Mouse (Mus musculus): ENCODE measurements at regions not wholly inside any gene's neighbourhood (a gene's known extent, or its start where the extent isn't known, plus 50 kb on each side); places are given as distances from the start of the nearest gene placed in this dataset.

- no peak for DNase-seq (ENCODE audit: low spot score)
These were observed 146.8 kb downstream of the Ktn1 start for GRCm38 (mm10) chr14:47795062-47795461.

- DNase-seq (ENCODE audit: low spot score): no peak
These were observed 150.0 kb downstream of the Ktn1 start for GRCm38 (mm10) chr14:47798203-47798602.

DNA sequence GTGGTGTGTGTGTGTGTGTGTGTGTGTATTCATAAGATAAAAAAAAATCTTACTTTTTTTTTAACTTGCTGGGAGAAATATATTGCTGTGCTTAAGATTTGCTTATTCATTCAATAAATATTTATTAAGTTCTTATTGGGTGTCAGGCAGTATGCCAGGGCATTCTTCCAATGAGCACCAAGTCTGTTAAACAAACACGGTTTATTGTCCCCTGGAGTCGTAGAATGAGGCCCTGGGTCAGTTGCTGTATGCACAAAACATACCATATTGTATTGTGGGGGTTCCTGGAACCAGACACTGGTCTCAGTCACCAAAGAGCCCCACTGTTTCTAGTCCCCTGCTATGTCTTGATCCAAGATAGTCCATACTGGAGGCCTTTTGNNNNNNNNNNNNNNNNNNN lies 151.3 kb downstream of the Ktn1 start:
- DNase-seq (ENCODE audit: low spot score): no peak

DNA sequence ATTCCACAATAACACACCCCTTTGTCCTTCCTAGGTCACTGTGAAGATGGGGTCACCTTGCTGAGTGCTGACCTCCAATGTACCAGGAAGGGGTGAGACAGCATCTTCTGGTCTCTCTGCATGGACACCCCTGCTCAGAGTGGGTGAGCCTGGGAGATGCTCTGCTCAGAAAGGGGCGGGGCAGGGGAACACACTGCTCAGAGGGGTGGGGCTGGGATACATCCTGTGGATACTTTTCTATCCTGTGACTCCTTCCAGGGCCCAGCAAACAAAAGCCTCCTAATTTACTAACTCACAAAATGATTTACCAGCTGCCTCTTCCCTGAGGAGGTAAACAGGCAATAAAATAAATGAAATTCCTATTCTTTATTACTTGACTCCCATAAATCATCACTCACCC lies 157.0 kb downstream of the Ktn1 start:
- DNase-seq (ENCODE audit: low spot score): no peak

DNA sequence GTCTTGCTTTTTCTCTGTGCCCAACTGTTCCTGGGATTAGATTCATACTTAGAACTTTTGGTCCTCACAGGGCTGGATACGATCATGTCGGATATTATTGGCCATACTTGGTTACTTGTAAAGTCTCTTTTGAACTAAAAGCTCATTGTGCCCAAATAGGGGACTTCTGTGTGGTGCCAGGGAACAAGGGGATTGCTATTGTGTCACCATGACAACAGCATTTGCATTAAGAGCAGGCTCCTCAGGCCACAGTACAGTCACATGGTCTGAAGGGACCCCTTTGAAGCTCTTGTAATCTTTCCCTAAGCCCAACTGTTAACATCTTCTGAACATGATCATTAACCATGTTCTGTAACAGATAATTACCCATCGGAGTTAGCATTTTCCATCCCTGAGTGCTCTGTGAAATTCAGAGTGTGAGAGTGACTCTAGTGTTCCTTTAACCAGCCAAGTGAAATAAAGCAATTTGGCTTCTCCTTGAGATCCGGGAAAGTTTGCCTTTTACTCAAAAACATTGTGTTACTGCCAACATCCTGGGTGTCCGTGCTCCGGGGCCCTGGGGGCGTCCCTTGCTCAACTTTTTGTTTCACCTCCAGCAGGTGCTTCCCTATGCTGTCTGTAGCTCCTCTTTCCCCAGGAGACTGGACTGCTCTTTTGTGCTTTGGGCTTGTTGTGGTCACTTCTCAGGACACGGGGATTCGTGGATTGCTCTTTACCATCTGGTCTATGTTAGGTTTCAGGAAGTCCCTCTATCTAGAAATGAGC lies 157.7 kb downstream of the Ktn1 start:
- DNase-seq (ENCODE audit: low spot score): no peak

DNA sequence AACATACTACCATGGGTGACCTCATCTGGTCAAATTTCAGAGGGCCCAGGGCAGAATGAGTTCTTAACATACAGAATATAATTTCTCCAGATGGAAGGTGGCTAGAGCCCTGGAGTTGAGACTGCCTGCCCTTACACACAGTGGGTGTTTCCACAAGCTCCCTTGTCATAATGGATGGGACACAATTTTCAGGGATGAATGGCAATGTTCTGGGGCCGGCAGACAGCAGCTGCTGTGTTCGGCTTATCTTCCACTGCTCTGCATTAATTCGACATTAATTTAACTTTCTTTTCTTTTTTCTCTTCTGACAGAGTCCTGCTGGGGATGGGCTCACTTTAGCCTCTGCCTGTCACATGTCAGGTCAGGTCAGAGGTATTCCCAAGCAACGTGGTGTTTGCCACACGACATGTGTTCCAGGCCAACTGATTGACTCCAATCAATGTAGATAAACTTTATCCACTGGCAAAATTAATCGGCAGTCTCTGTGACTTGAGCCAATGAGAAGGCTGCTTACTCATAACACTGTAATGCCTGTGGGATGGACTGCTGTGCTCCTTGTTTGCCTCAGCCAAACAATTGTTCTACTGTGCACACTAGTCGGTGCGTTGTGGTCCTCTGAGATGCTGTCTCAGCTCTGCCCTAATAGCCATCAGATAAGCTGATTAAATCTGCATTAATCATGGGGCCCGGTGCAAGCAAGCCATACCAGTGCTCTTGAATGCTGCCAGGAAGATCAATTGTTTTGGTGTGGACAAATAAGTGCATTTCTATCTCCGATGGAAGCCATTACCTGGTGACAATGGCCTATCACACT lies 160.1 kb downstream of the Ktn1 start:
- no peak for DNase-seq (ENCODE audit: low spot score)

DNA sequence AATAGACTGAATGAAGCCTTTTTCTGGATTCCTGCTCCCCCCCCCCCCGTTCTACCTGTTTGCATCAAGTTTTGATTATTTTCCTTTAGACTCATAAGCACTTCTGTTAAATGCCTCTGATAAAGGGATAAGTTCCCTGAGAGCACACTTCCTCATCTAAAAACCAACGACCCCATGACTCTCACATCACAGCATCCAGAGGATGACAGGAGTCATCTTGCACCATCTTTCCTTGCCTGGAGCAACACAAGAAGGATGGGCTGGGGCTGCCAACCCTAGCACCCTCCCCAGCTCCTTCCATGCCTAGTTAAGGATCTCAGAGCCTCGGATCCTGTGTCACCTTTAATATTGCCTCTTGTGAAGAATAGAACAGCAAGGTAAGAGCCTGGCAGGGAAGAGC lies 170.0 kb downstream of the Ktn1 start:
- no peak for DNase-seq (ENCODE audit: low spot score)

DNA sequence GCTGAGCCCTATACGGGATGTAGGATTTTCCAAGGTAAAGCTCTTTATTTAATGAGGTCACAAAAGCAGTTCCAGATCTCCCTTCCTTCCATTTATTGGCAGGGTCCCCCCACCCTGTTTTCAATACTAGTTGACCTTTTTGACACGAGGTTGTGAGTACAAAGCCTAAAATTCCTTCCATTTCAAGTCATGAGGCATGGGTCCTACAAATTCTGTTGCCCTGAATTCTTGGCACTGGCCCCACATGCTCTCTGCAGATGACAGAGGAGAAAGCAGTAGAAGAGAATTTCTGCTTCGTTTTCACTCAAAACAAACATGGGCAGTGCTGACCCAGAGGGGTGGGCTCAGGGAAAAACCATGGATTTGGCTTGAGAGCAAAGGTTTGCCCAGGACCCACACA lies 170.4 kb downstream of the Ktn1 start:
- no peak for DNase-seq (ENCODE audit: low spot score)

GRCm38 (mm10) chr14:47820571-47821143 lies 172.4 kb downstream of the Ktn1 start:
- no peak for DNase-seq (ENCODE audit: low spot score)

DNA sequence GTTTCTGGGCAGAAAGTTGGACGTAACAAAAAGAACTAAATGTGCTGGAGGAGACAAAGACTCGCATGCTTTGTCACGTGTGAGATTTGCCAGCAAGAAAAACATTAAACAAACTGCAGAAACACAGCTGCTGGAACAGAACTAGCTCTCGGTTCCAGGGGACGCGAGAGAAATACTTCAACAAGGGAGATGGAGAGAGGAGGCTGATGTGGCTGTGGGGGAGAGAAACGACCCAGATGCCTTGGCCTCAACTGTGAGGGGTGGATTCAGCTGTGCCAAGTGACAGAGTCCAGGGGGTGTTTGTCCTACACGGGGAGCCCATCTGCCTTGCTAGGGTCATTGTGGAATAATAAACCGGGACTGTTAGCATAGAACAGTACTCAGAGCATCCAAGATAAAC lies 174.9 kb downstream of the Ktn1 start:
- DNase-seq (ENCODE audit: low spot score): no peak

- DNase-seq (ENCODE audit: low spot score): no peak
These were observed 175.4 kb downstream of the Ktn1 start for GRCm38 (mm10) chr14:47823696-47824095.

DNA sequence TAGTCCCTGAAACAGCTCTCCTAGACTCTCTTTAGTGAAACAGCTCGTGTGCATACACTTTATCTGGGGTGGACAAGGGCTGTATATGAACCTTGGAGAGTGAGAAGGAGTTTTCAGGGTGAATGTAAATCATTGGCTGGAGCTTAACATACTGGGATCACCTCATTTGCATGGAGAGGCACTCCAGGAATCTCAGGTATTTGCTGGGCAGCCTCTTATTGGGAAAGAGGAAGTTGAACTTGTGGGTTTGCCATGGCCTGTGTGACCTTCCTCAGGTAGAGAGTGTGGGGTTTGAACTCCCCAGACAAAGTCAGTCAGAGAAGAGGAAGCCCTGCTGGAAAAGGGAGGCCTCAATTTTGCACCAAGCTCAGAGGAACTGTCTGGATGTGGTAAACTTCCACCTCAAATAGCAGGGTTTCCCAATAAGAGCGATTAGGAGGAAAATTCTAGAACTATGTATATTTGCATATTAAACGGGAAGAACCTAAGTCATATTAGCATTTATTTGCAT lies 177.3 kb downstream of the Ktn1 start:
- no peak for DNase-seq (ENCODE audit: low spot score)

DNA sequence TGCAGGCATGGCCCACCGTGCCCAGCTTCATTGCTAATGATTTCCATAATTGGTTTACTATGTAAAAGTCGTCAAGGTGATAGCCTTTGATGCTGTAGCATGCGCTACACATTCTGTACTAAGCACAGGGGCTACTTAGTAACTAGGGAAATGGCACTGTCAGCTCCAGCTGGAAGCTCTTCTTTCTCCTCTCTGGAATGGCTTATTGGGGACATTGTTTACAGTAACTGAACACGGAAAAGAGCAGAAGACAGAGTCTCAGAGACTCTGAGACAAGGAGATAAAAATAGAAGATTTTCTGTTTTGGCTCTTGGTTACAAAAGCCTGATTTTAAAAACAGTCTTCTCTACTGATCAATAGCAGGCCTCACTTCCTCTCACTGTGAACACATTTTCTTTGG lies 178.3 kb downstream of the Ktn1 start:
- no peak for DNase-seq (ENCODE audit: low spot score)

DNA sequence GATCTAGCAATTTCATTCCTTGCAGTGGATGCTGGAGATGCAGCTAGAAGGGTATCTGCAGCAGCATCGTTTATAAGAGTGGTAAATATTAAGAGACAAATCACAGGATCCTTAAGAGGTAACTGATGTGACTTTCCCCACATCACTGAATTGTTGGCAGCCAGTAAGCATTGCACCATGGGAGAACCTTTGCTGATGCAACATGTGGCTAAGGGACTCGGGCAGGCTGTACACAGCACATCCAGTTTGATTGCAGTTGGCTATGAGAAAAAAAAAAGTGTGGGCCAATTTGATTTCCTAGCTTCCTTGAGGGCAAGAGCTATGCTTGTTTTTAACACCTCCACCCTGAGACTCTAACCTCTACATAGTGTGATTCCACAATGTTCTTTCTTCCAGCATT lies 179.4 kb downstream of the Ktn1 start:
- peak; percentile 12 for DNase-seq (ENCODE audit: low spot score)

GRCm38 (mm10) chr14:47833696-47834095 lies 185.4 kb downstream of the Ktn1 start:
- no peak for DNase-seq (ENCODE audit: low spot score)

DNA sequence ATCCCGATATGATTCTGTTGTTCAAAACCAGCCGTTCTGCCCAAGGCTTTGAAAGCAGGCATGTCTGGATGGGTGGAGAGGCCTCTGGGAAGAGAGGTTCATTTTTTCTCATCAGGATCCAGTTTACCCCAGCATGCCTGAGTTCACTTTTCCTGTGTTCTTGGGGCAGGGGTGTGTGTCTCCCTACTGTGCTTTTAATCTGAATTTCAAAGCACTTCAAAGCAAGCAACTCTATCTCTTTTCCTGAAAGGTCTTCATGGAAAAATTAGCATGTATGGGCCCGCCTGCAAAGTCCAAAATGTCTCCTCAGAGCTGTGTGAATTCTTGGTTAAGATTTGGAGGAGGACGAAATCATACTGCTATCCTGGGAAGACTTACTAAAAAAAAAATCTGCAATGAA lies 187.2 kb downstream of the Ktn1 start:
- no peak for DNase-seq (ENCODE audit: low spot score)

DNA sequence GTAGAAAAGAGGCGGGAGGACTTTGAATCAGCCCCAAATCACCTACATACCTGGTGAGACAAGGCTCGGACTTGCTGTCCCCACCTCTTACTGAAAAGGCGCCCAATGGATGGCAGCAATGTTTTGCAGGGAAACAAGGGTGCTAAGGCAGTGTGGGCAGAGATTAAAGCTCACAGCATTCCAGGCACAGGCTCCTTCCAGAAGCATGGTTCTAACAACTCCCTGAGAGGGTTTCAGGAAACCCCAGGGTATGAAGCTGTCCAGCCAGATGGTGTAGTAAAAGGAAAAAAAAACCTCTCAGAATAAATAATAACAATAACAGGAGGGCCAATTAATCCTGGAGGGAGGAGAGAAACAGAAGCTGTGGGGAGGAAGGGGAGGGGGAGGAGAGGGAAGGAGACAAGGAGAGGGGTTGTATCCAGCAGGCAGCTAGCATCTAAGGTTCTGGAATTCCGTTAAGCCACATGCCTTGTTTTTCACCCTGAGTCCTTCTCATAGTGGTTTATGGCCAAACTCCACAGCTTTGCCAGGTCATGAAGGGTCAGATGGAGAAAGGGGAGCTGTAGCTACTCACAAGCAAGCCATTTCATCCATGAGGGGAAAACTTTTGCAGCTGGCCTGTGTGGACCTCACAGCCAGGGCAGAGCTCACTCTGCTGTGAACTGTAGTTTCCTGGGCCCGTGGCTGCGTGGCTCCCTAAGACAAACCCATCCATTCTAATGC lies 191.4 kb downstream of the Ktn1 start:
- DNase-seq (ENCODE audit: low spot score): no peak

DNA sequence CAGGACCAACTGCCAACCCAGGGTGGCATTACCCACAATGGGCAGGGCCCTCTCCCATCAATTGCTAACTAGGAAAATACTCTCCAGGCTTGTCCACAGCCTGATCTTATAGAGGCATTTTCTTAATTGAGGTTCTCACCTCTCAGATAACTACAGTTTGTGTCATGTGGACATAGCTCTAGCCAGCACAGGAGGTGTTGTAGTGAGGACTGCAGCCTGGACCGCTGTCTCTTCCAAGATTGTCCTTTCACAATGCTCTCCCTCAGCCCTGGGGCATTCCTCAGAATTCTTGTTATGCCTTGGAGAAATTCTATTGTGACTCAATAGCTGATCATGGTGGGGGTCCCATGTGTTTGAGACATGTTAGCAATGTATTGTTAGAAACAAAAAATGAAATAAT lies 196.1 kb downstream of the Ktn1 start:
- DNase-seq (ENCODE audit: low spot score): no peak

- no peak for DNase-seq (ENCODE audit: low spot score)
These were observed 200.6 kb downstream of the Ktn1 start for GRCm38 (mm10) chr14:47848861-47849260.

GRCm38 (mm10) chr14:47856280-47856765 lies 208.1 kb downstream of the Ktn1 start:
- no peak for DNase-seq (ENCODE audit: low spot score)

- DNase-seq (ENCODE audit: low spot score): no peak
These were observed 209.0 kb downstream of the Ktn1 start for GRCm38 (mm10) chr14:47857271-47857670.
